Mouse (Mus musculus) liver, embryonic 14.5 days (tissue): Measurements from ENCODE around the gene Rars2.

Source experiments
- CTCF ChIP-seq: IDR thresholded peaks from 2 replicates; pipeline ENCODE4 v1.5.1; 2016; ENCODE audit warnings: antibody characterized with exemption, low read depth, control low read depth
- EP300 ChIP-seq: IDR thresholded peaks from 2 replicates; pipeline ENCODE4 v1.6.1; 2016; ENCODE audit warnings: antibody characterized with exemption, low read depth

DNA sequence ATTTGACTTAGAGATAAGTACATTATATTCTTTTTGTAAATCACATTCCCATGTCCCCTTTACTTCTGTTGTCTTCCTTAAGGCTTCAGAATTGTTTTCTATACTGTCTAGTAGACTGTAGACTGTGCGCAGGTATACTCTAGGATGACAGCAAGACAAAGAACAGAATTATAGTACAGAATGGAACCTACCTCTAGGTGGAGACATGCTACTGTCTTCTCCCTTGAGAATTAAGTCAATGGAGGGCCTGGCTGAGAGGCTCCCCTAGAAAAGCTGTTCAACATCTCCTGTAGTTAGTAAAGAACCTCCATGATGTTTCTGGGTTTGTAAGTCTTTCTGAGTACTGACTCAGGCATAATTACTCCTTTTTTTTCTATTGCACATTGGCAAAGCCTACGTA, 37.7 kb upstream of the Rars2 start:
- TF ChIP-seq CTCF (peak; percentile 23; the same call in 1 of the 2 replicates), EP300 (no peak)
